Mouse (Mus musculus) embryonic facial prominence, embryonic 10.5 days (tissue): ENCODE results near the gene Ppp1r36. TPM values are rescaled to one million over a fixed set of nuclear protein-coding genes. Genes with fewer than 3 reads are reported as not detected.

Experiments used
- DNase-seq: peaks from one replicate; pipeline ENCODE4 v3.0.0-alpha.2; 2017; ENCODE audit warnings: low spot score
- H3K27ac ChIP-seq: fragments of 300-500 bp; sonication (generic); replicated peaks from 2 replicates; pipeline ENCODE4 v1.5.1; 2016; ENCODE audit warnings: mild to moderate bottlenecking
- H3K27me3 ChIP-seq: fragments of 300-500 bp; sonication (generic); replicated peaks from 2 replicates; pipeline ENCODE4 v1.6.1; 2016; ENCODE audit warnings: low read depth, mild to moderate bottlenecking; ENCODE audit not compliant: poor library complexity, severe bottlenecking
- H3K36me3 ChIP-seq: fragments of 300-500 bp; sonication (generic); replicated peaks from 2 replicates; pipeline ENCODE4 v1.6.1; 2016; ENCODE audit warnings: mild to moderate bottlenecking, moderate library complexity
- H3K4me1 ChIP-seq: fragments of 300-500 bp; sonication (generic); 2 replicates; pipeline ENCODE4 v1.6.1; 2016
- H3K4me3 ChIP-seq: fragments of 300-500 bp; sonication (generic); 2 replicates; pipeline ENCODE4 v1.5.1; 2016; ENCODE audit warnings: mild to moderate bottlenecking, moderate library complexity
- H3K9me3 ChIP-seq: fragments of 300-500 bp; sonication (generic); 2 replicates; pipeline ENCODE4 v1.6.1; 2016; ENCODE audit warnings: mild to moderate bottlenecking
- WGBS: fragments of 180-500 bp; shearing (Covaris S2); methylation state at CpG from one replicate; pipeline ENCODE4 v1.1.7; 2016; 5-methylcytosine and 5-hydroxymethylcytosine counted together
- polyA plus RNA-seq: library from polyadenylated mRNA; unstranded; fragments of >200 nt; fragmentation: Nextera tagmentation; extraction: Ambion mirVana; gene quantifications from 2 replicates; pipeline ENCODE4 v1.2.1, GENCODE M21; 2016

Ppp1r36 gene
- polyA plus RNA-seq, 1 experiment from 2014 or later = 1.8 TPM

DNA sequence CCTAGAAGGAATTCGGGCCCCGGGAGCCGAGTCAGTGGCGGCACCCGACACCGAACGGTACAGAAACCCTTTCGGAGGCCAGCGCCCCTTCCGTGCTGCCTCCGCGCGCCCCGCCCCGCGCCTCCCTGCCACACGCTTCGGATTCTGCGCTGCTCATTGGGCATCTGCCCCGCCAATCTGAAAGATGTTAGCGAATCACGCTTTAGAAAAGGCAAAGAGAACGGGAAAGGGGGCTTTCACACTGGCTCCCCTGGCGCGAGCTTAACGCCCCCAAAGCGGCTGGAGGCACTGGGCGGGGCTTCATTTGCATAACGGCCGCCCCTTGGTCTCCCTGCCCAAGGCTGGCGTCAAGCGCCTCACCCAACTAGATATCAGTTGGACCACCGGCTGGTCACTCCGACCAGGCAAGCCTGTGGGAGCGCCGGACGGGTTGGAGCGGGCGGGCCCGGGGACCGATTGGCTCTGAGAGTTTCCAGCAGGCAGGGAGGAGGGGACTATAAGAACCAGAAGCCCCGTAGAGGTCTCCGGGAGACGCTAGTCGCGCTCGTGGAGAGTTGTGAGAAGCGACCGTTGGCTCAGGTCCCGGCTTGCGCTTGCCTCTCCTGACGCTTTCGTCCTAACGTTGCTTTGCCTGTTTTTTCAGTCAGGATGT is 13.3 kb upstream of the Ppp1r36 start, which contains the start of gene Hspa2:
Gene Hspa2, plus strand, starts transcription at position 291 of the 652 bp plus-strand sequence.
- DNase-seq = peak; percentile 99
- Histone ChIP-seq H3K27ac (peak within 1 kb of the TSS; percentile 91), H3K9me3 (no peaks in the 10 kb centered on the region), H3K27me3 (peaks cover 59% of the 10 kb centered on the region), H3K4me1 (peaks cover 33% of the 10 kb centered on the region), H3K36me3 (no peaks in the 10 kb centered on the region), H3K4me3 (peak within 1 kb of the TSS; percentile 78)
- WGBS = under 1% methylated on average over 54 of the region's 54 CpGs

DNA sequence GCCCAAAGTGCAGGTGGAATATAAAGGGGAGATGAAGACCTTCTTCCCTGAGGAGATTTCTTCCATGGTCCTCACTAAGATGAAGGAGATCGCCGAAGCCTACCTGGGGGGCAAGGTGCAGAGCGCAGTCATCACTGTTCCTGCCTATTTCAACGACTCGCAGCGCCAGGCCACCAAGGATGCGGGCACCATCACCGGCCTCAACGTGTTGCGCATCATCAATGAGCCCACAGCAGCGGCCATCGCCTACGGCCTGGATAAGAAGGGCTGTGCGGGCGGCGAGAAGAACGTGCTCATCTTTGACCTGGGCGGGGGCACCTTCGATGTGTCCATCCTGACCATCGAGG is 12.5 kb upstream of the Ppp1r36 start:
- H3K27me3 ChIP-seq = peaks cover 59% of the 10 kb centered on the region
- no peak for DNase-seq
- H3K4me1 ChIP-seq = peaks cover 36% of the 10 kb centered on the region
- peak overlapping the region; percentile 78 for H3K4me3 ChIP-seq
- no peaks in the 10 kb centered on the region for H3K9me3 ChIP-seq
- H3K27ac ChIP-seq = peak overlapping the region; percentile 91; the same call in 1 of the 2 replicates
- no peaks in the 10 kb centered on the region for H3K36me3 ChIP-seq
- WGBS = 10% methylated on average over 20 of the region's 20 CpGs

DNA sequence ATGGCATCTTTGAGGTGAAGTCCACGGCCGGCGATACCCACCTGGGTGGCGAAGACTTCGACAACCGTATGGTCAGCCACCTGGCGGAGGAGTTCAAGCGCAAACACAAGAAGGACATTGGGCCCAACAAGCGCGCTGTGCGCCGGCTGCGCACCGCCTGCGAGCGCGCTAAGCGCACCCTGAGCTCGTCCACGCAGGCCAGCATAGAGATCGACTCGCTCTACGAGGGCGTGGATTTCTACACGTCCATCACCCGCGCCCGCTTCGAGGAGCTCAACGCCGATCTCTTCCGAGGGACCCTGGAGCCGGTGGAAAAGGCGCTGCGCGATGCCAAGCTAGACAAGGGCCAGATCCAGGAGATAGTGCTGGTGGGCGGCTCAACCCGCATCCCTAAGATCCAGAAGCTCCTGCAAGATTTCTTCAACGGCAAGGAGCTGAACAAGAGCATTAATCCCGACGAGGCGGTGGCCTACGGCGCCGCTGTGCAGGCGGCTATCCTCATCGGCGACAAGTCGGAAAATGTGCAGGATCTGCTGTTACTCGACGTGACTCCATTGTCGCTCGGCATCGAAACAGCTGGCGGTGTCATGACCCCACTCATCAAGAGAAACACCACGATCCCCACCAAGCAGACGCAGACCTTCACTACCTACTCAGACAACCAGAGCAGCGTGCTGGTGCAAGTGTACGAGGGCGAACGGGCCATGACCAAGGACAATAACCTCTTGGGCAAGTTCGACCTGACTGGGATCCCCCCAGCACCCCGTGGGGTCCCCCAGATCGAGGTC is 12.0 kb upstream of the Ppp1r36 start:
- peak; percentile 60 for DNase-seq
- 4% methylated on average over 64 of the region's 64 CpGs for WGBS
- Histone ChIP-seq H3K9me3 (no peaks in the 10 kb centered on the region), H3K27me3 (peaks cover 59% of the 10 kb centered on the region), H3K4me1 (peaks cover 38% of the 10 kb centered on the region), H3K27ac (no peak overlapping the region), H3K36me3 (no peaks in the 10 kb centered on the region), H3K4me3 (peak overlapping the region; percentile 78)

DNA sequence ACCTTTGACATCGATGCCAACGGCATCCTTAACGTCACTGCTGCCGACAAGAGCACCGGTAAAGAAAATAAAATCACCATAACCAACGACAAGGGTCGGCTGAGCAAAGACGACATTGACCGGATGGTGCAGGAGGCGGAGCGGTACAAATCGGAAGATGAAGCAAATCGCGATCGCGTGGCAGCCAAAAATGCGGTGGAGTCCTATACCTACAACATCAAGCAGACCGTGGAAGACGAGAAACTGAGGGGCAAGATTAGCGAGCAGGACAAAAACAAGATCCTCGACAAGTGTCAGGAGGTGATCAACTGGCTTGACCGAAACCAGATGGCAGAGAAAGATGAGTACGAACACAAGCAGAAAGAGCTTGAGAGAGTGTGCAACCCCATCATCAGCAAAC is 11.4 kb upstream of the Ppp1r36 start:
- Histone ChIP-seq H3K27ac (no peak overlapping the region), H3K27me3 (peaks cover 59% of the 10 kb centered on the region), H3K9me3 (no peaks in the 10 kb centered on the region), H3K4me1 (peaks cover 39% of the 10 kb centered on the region), H3K36me3 (no peaks in the 10 kb centered on the region), H3K4me3 (peak overlapping the region; percentile 78)
- DNase-seq = no peak
- WGBS = 2% methylated on average over 23 of the region's 23 CpGs

DNA sequence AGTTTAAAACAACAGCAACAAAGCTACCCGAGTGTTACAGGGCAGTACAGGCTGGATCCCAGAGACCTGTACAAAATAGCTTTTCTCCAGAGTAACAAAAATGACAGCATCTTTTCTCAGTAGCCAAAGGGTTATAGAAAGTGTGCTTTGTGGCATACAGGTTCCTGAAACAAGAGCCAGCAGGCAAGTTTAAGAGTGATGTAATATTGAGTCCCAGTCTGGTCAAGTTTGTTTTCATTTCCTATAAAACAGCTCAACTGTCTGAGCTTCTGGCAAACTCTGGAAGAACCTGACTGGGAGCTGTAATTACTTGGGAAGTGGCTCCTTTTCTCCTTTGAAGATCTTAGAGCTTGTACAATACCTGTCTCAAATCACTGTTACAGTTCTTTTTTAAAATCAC is 10.2 kb upstream of the Ppp1r36 start:
- Histone ChIP-seq H3K27ac (no peak overlapping the region), H3K4me1 (peaks cover 39% of the 10 kb centered on the region), H3K4me3 (no peak overlapping the region), H3K9me3 (no peaks in the 10 kb centered on the region), H3K36me3 (no peaks in the 10 kb centered on the region), H3K27me3 (peaks cover 50% of the 10 kb centered on the region)
- DNase-seq = no peak
- WGBS = 38% methylated on average over 1 of the region's 1 CpGs

DNA sequence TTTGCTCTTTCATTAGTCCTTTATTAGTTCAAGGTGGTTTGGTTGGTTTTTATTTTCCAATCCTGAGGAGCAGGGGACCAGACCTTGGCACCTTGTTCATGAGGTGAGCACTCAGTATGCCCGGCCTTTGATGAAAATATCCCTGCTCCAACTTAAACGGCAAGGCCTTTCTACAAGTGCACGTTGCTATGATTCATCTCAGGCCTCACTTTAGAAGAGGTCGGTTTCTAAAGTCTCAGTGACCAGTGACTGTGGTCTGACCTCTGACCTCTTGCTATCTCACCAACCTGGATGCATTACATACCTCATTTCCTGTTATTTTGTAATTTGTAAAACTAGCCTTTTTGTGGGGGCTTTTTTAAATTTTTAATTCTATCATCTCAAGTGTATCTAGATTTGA is 8.2 kb upstream of the Ppp1r36 start:
- Histone ChIP-seq H3K4me3 (no peak overlapping the region), H3K36me3 (no peaks in the 10 kb centered on the region), H3K27ac (no peak overlapping the region), H3K27me3 (peaks cover 41% of the 10 kb centered on the region), H3K4me1 (peaks cover 29% of the 10 kb centered on the region), H3K9me3 (no peaks in the 10 kb centered on the region)
- 29% methylated on average over 4 of the region's 4 CpGs for WGBS
- no peak for DNase-seq

DNA sequence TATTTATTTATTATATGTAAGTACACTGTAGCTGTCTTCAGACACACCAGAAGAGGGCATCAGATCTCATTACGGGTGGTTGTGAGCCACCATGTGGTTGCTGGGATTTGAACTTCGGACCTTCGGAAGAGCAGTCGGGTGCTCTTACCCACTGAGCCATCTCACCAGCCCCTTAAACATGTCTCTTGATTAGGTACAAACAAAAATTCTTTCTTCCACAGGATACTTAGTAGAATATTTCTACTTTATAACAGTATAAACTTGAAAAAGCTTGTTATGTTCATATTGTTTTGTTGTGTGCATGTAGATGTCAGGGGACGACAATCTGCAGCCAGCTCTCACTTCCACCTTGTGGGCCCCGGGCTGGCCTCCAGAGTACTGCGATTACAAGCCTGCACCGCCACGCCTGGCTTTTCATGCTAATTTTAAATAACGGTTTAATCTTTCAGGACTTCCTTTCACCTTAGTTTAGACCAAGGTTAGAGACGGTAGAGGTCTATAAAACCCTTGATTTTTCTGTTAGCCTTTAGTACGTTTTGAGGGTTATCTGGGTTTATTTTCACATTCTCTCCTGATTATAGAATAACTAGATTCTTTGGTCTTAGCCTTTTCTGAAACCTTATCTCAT is 1.8 kb upstream of the Ppp1r36 start:
- no peak overlapping the region for H3K27ac ChIP-seq
- 83% methylated on average over 12 of the region's 12 CpGs for WGBS
- DNase-seq = no peak

DNA sequence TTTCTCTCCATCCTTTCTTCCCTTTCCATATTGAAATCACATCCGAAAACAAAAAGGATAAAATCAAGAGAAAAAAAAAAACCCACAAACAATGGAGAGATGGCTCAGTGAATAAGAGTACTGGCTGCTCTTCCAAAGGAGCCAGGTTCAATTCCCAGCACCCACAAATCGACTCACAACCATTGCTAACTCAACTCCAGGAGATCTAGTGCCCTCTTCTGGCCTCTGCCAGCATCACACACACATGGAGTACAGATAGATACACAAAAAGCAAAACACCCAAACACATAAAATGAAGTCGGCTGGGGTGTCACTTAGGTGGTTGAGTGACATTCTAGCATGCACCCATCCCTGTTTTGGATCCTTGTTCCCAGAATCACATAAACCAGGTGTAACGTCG is 1.0 kb downstream of the Ppp1r36 start:
- Histone ChIP-seq H3K36me3 (no peaks in the 10 kb centered on the region), H3K4me1 (peaks cover 10% of the 10 kb centered on the region), H3K27me3 (peaks cover 28% of the 10 kb centered on the region), H3K4me3 (no peak overlapping the region), H3K27ac (no peak overlapping the region), H3K9me3 (peaks cover 6% of the 10 kb centered on the region)
- no peak for DNase-seq
- 91% methylated on average over 5 of the region's 5 CpGs for WGBS

More for the DNA sequence above, 1.8 kb upstream of the Ppp1r36 start:
- Histone ChIP-seq H3K27me3 (peaks cover 28% of the 10 kb centered on the region), H3K9me3 (peaks cover 6% of the 10 kb centered on the region), H3K36me3 (no peaks in the 10 kb centered on the region), H3K4me1 (peaks cover 10% of the 10 kb centered on the region), H3K4me3 (no peak overlapping the region)

DNA sequence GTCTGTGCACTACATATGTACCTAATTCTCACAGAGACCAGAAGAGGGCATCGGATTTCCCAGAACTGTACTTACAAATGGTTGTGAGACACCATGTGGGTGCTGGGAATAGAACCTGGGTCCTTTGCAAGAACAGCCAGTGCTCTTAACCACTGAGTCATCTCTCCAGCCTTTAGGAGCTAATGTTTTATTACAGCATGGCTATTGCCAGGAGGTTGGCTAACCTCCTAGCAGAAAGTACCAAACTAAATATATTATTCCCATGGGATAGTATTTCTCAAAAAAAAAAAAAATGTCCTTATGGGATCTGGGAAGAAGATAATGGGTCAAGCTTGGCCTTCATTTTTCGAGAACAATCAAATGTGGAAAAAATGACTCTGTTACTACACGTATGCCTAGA is 7.9 kb downstream of the Ppp1r36 start:
- Histone ChIP-seq H3K9me3 (no peaks in the 10 kb centered on the region), H3K27ac (no peak overlapping the region), H3K4me1 (peaks cover 4% of the 10 kb centered on the region; the same call in 1 of the 2 replicates), H3K4me3 (no peak overlapping the region), H3K36me3 (no peaks in the 10 kb centered on the region), H3K27me3 (peaks cover 4% of the 10 kb centered on the region; the same call in 1 of the 2 replicates)
- WGBS = 91% methylated on average over 3 of the region's 3 CpGs
- no peak for DNase-seq

DNA sequence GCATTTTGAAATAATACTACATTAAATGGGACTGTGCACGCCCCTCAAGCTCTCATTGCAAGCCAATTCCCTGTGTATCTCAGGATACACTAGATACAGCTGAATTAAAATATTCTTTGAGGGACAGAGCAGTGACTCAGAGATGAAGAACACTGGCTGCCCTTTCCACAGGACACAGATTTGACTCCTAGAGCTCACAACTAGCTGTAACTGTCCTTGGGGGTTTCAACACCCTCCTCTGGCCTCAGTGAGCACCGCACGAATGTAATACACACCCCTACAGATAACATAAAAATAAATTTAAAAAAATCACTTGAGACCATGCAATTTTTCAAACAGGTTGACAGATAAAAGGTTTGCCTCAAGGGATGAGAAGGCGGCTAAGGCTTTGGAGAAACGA is 10.2 kb downstream of the Ppp1r36 start:
- H3K27ac ChIP-seq = no peak overlapping the region
- 57% methylated on average over 5 of the region's 5 CpGs for WGBS
- H3K9me3 ChIP-seq = no peaks in the 10 kb centered on the region
- H3K36me3 ChIP-seq = no peaks in the 10 kb centered on the region
- peaks cover 4% of the 10 kb centered on the region; the same call in 1 of the 2 replicates for H3K27me3 ChIP-seq
- no peak overlapping the region for H3K4me3 ChIP-seq
- peaks cover 4% of the 10 kb centered on the region; the same call in 1 of the 2 replicates for H3K4me1 ChIP-seq
- DNase-seq = no peak

DNA sequence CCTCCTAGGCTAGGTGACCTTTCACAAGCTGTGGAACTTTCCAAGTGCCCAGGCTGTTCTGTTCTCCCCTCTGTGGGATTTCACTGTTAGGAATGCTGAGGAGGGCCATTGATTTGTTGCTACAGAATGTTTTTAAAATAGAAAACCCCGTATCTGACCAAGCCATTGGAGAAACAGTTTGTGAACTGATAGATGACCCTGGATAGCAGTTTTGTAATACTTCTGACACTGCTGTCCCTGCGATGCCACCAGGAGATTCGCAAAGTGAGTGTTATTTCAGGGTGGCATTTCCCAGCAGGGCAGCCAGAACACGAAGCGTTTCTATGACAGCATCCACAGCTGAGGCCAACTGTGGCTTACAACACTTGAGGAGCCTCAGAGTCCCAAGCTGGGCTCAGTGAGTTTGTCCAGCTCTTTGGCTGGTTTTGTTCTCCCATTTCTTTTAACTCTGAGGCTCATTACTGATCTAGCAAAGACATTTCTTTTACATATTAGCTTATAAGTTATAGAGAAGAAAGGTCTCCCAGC is 13.6 kb downstream of the Ppp1r36 start:
- H3K4me1 ChIP-seq = peaks cover 18% of the 10 kb centered on the region
- WGBS = 64% methylated on average over 5 of the region's 5 CpGs

DNA sequence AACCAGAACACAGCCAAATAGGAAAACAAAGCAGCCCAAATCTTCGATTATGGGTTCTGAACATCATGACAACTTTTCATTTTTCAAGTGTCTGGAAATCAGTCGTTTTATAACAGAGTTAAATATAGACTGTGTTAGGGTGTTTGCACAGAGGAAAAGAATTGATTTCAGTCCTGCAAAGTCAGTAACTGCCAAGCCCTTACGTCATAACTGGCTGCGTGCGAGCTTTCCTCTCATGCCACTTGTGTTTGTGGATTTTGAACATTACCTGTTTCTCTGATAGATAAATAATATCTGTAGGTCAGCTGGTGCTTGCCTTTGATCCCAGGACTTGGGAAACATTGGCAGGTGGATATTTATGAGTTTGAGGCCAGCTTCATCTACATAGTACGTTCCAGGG is 14.1 kb downstream of the Ppp1r36 start:
- peaks cover 32% of the 10 kb centered on the region for H3K27me3 ChIP-seq
- no peak overlapping the region for H3K4me3 ChIP-seq
- peaks cover 18% of the 10 kb centered on the region for H3K4me1 ChIP-seq
- no peaks in the 10 kb centered on the region for H3K36me3 ChIP-seq
- no peaks in the 10 kb centered on the region for H3K9me3 ChIP-seq
- no peak for DNase-seq
- no peak overlapping the region for H3K27ac ChIP-seq
- WGBS = 90% methylated on average over 6 of the region's 6 CpGs

More for the DNA sequence above, 13.6 kb downstream of the Ppp1r36 start:
- Histone ChIP-seq H3K27me3 (peaks cover 28% of the 10 kb centered on the region), H3K27ac (no peak overlapping the region), H3K4me3 (no peak overlapping the region), H3K9me3 (no peaks in the 10 kb centered on the region), H3K36me3 (no peaks in the 10 kb centered on the region)
- no peak for DNase-seq
